Mouse (Mus musculus): ENCODE measurements around the gene Snx6. TPM values are rescaled to one million over a fixed set of nuclear protein-coding genes. Genes with fewer than 3 reads are reported as not detected.
"Not testable (repeated sequence)": the region's sequence is repeated elsewhere in the genome, so short reads cannot be mapped to it uniquely, and the experiment has no call there.

The Snx6 gene
- polyA plus RNA-seq (2015; fragmentation: Nextera tagmentation; extraction: Ambion mirVana) = 221 and 226 TPM in 2 replicates

DNA sequence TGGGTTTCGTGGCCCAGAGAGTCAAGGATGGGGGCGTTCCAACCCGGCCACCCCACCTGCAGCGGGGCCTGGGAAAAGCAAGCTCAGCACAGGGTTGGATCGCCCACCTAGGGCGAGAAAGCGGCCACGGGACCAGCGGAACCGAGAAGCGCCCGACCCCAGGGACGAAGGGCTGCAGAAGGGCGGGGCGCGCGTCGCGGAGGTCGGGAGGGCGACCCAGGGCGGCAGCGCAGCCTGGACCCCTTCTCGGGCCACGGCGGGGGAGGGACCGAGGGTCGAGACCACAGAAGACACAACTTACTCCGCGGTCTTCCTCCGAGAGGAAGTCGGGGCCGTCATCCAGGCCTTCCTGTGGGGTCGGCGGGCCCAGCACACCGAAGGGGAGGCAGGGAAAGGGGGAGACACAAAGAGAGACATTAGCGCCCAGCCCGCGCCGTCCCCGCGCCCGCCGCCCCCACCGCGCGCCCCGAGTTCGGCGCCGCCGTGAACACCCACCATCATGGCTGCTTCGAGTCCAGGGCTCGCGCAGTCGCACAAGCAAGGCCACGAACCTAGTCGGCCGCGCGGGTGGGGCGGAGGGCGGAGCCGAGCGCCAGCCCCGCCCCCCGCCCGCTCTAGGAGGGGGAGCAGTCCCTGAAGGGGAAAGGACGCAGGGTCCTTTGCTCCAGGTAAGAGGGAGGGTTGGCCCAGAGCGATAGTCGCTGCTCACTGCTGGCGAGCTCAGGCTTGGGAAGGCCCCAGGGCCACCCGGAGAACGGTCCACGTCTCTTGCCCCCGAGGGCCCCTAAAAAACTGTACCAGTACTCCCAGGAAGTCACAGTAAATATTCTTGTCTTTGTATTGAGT, at the start of gene Snx6:
Gene Snx6, minus strand, starts transcription at position 551 of the 846 bp plus-strand sequence.
- under 1% methylated on average over 69 of the region's 76 CpGs for WGBS
- Histone ChIP-seq H3K4me3 (peak within 1 kb of the TSS; percentile 95), H3K27ac (peak within 1 kb of the TSS; percentile 83), H3K4me1 (peaks cover 21% of the 10 kb centered on the region), H3K9me3 (no peaks in the 10 kb centered on the region), H3K36me3 (peaks cover 4% of the 10 kb centered on the region; the same call in 1 of the 2 replicates), H3K9ac (peak within 1 kb of the TSS; percentile 99), H3K27me3 (no peaks in the 10 kb centered on the region), H3K4me2 (peak within 1 kb of the TSS; percentile 67)
- ATAC-seq (ENCODE audit: insufficient number of reproducible peaks, insufficient read depth, low FRiP score, low TSS enrichment, low read depth) = peak; percentile 87

GRCm38 (mm10) chr12:54844415-54844814, 48.9 kb upstream of the Snx6 start:
- Histone ChIP-seq H3K27ac (no peak overlapping the region), H3K36me3 (0 out of 2 replicates have a peak, but pooled peaks cover 4% of the 10 kb centered on the region), H3K27me3 (no peaks in the 10 kb centered on the region), H3K4me3 (no peak overlapping the region), H3K4me2 (no peak overlapping the region), H3K9ac (no peak overlapping the region), H3K9me3 (no peaks in the 10 kb centered on the region), H3K4me1 (no peaks in the 10 kb centered on the region)
- ATAC-seq (ENCODE audit: insufficient number of reproducible peaks, insufficient read depth, low FRiP score, low TSS enrichment, low read depth) = no peak

- Histone ChIP-seq H3K36me3 (no peaks in the 10 kb centered on the region), H3K27ac (no peak overlapping the region), H3K4me3 (no peak overlapping the region), H3K9me3 (no peaks in the 10 kb centered on the region), H3K4me1 (no peaks in the 10 kb centered on the region), H3K9ac (no peak overlapping the region), H3K4me2 (no peak overlapping the region), H3K27me3 (no peaks in the 10 kb centered on the region)
- 80% methylated on average over 1 of the region's 1 CpGs for WGBS
- ATAC-seq (ENCODE audit: insufficient number of reproducible peaks, insufficient read depth, low FRiP score, low TSS enrichment, low read depth) = no peak
Measured at GRCm38 (mm10) chr12:54841576-54841975, 46.1 kb upstream of the Snx6 start.

- Histone ChIP-seq H3K9ac (no peak overlapping the region), H3K36me3 (no peaks in the 10 kb centered on the region), H3K27ac (no peak overlapping the region), H3K9me3 (no peaks in the 10 kb centered on the region), H3K4me3 (no peak overlapping the region), H3K27me3 (no peaks in the 10 kb centered on the region), H3K4me1 (peaks cover 9% of the 10 kb centered on the region), H3K4me2 (no peak overlapping the region)
- ATAC-seq (ENCODE audit: insufficient number of reproducible peaks, insufficient read depth, low FRiP score, low TSS enrichment, low read depth) = no peak
- 84% methylated on average over 2 of the region's 2 CpGs for WGBS
Measured at GRCm38 (mm10) chr12:54839815-54840214, 44.3 kb upstream of the Snx6 start.

GRCm38 (mm10) chr12:54838931-54839330, 43.4 kb upstream of the Snx6 start:
- Histone ChIP-seq H3K4me1 (peaks cover 11% of the 10 kb centered on the region), H3K9ac (no peak overlapping the region), H3K9me3 (no peaks in the 10 kb centered on the region), H3K4me2 (no peak overlapping the region), H3K27me3 (no peaks in the 10 kb centered on the region), H3K4me3 (no peak overlapping the region), H3K27ac (no peak overlapping the region), H3K36me3 (no peaks in the 10 kb centered on the region)
- ATAC-seq (ENCODE audit: insufficient number of reproducible peaks, insufficient read depth, low FRiP score, low TSS enrichment, low read depth) = no peak

- Histone ChIP-seq H3K27me3 (no peaks in the 10 kb centered on the region), H3K9me3 (no peaks in the 10 kb centered on the region), H3K27ac (no peak overlapping the region), H3K4me3 (no peak overlapping the region), H3K9ac (no peak overlapping the region), H3K4me1 (peaks cover 11% of the 10 kb centered on the region), H3K36me3 (no peaks in the 10 kb centered on the region), H3K4me2 (no peak overlapping the region)
- WGBS = 79% methylated on average over 18 of the region's 18 CpGs
- no peak for ATAC-seq (ENCODE audit: insufficient number of reproducible peaks, insufficient read depth, low FRiP score, low TSS enrichment, low read depth)
Measured at GRCm38 (mm10) chr12:54835608-54836570, 40.4 kb upstream of the Snx6 start.

- H3K27me3 ChIP-seq = no peaks in the 10 kb centered on the region
- WGBS = 5% methylated on average over 11 of the region's 11 CpGs
- peak overlapping the region; percentile 62 for H3K9ac ChIP-seq
- peak overlapping the region; percentile 51 for H3K27ac ChIP-seq
- H3K4me1 ChIP-seq = peaks cover 11% of the 10 kb centered on the region
- H3K9me3 ChIP-seq = no peaks in the 10 kb centered on the region
- no peaks in the 10 kb centered on the region for H3K36me3 ChIP-seq
- peak overlapping the region; percentile 58 for H3K4me2 ChIP-seq
- peak overlapping the region; percentile 38 for H3K4me3 ChIP-seq
- peak; percentile 77 for ATAC-seq (ENCODE audit: insufficient number of reproducible peaks, insufficient read depth, low FRiP score, low TSS enrichment, low read depth)
Measured at GRCm38 (mm10) chr12:54834925-54835447, 39.5 kb upstream of the Snx6 start.

- Histone ChIP-seq H3K9ac (no peak overlapping the region), H3K4me3 (no peak overlapping the region), H3K9me3 (no peaks in the 10 kb centered on the region), H3K4me2 (no peak overlapping the region), H3K36me3 (no peaks in the 10 kb centered on the region), H3K27me3 (no peaks in the 10 kb centered on the region), H3K27ac (no peak overlapping the region), H3K4me1 (peaks cover 11% of the 10 kb centered on the region)
- ATAC-seq (ENCODE audit: insufficient number of reproducible peaks, insufficient read depth, low FRiP score, low TSS enrichment, low read depth) = no peak
- WGBS = 65% methylated on average over 9 of the region's 9 CpGs
Measured at GRCm38 (mm10) chr12:54833856-54834399, 38.4 kb upstream of the Snx6 start.

- H3K9me3 ChIP-seq; ATAC-seq (ENCODE audit: insufficient number of reproducible peaks, insufficient read depth, low FRiP score, low TSS enrichment, low read depth); H3K9ac ChIP-seq; H3K36me3 ChIP-seq; H3K4me2 ChIP-seq; H3K27ac ChIP-seq; H3K27me3 ChIP-seq; H3K4me3 ChIP-seq: not testable (repeated sequence)
- 73% methylated on average over 1 of the region's 1 CpGs for WGBS
- peaks cover 11% of the 10 kb centered on the region for H3K4me1 ChIP-seq
Measured at GRCm38 (mm10) chr12:54831927-54832326, 36.4 kb upstream of the Snx6 start.

- no peak overlapping the region for H3K4me2 ChIP-seq
- H3K4me3 ChIP-seq = no peak overlapping the region
- H3K27me3 ChIP-seq = no peaks in the 10 kb centered on the region
- ATAC-seq (ENCODE audit: insufficient number of reproducible peaks, insufficient read depth, low FRiP score, low TSS enrichment, low read depth) = 0 out of 2 replicates have a peak, but pooled peaks have one; percentile 57
- peaks cover 7% of the 10 kb centered on the region for H3K4me1 ChIP-seq
- 15% methylated on average over 6 of the region's 6 CpGs for WGBS
- no peaks in the 10 kb centered on the region for H3K9me3 ChIP-seq
- no peaks in the 10 kb centered on the region for H3K36me3 ChIP-seq
- no peak overlapping the region for H3K9ac ChIP-seq
- no peak overlapping the region for H3K27ac ChIP-seq
Measured at GRCm38 (mm10) chr12:54830574-54830973, 35.1 kb upstream of the Snx6 start.

DNA sequence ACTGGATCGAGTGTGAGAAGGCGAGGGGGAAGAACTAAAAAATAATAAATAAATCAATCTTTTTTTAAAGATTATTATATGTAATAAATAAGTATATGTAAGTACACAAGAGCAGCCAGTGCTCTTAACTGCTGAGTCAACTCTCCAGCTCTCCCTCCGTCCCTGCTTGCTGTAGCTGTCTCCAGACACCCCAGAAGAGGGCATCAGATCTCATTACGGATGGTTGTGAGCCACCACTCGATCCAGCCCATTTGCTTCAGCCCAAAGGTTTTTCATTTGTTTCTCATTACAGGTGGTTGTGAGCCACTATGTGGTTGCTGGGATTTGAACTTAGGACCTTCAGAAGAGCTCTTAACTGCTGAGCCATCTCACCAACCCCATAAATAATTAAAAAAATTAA, 34.4 kb upstream of the Snx6 start:
- H3K9me3 ChIP-seq = no peaks in the 10 kb centered on the region
- peaks cover 2% of the 10 kb centered on the region for H3K4me1 ChIP-seq
- no peak overlapping the region for H3K9ac ChIP-seq
- no peak overlapping the region for H3K4me2 ChIP-seq
- H3K27ac ChIP-seq = no peak overlapping the region
- ATAC-seq (ENCODE audit: insufficient number of reproducible peaks, insufficient read depth, low FRiP score, low TSS enrichment, low read depth) = no peak
- H3K4me3 ChIP-seq = no peak overlapping the region
- no peaks in the 10 kb centered on the region for H3K27me3 ChIP-seq
- no peaks in the 10 kb centered on the region for H3K36me3 ChIP-seq
- WGBS = 48% methylated on average over 5 of the region's 5 CpGs

All from embryonic facial prominence, embryonic 13.5 days (tissue).